Mouse (Mus musculus): ENCODE data around the gene Ppl. TPM values are rescaled to one million over a fixed set of nuclear protein-coding genes. Genes with fewer than 3 reads are reported as not detected.

The Ppl gene
- polyA plus RNA-seq, 1 experiment from 2014 or later, result 4.7 TPM

DNA sequence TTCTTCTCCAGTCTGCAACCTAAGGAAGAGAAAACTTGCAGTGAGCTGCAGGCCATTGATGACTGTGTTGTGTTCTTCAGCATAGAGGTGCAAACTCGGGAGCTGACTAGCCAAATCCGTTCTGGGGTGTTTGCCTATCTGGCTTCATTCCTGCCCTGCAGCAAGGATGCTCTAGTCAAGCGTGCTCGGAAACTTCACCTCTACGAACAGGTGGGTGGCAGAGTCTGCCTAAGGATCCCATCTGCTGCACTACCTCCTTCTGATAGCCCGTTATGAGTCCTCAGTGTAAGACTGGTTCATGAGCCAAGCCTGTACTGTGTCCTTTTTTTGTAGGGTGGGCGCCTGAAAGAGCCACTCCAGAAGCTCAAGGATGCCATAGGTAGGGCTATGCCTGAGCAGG is 60.2 kb downstream of the Ppl start:
- Histone ChIP-seq H3K4me2 (replicated peaks) (no peak overlapping the region), H3K36me3 (peaks cover 39% of the 10 kb centered on the region), H3K4me3 (replicated peaks) (no peak overlapping the region), H3K4me1 (replicated peaks) (no peaks in the 10 kb centered on the region), H3K9ac (no peak overlapping the region), H3K27ac (no peak overlapping the region), H3K9me3 (no peaks in the 10 kb centered on the region), H3K27me3 (replicated peaks) (no peaks in the 10 kb centered on the region)
- ATAC-seq, result no peak
- WGBS, result 94% methylated on average over 7 of the region's 7 CpGs

DNA sequence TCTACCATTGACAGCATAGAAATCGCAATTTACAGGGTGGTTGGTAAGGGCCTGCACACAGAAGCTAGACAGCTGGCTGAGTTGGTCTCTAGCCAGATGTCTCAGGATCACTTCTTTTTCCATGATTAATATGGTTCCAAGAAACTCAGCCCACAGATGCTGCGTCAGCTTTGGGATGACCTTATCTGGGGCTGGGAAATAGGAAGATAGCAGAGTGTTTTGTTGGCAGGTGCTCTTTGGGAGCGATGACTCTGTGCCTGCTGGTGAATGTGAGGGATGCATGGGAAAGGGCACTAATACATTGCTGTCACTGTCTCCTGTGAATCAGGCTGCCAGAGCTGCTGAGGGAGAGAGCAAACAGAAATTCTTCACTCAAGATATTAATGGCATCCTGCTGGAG is 61.9 kb downstream of the Ppl start:
- H3K4me3 ChIP-seq (replicated peaks), result no peak overlapping the region
- H3K36me3 ChIP-seq, result peaks cover 29% of the 10 kb centered on the region
- H3K27ac ChIP-seq, result no peak overlapping the region
- H3K9me3 ChIP-seq, result no peaks in the 10 kb centered on the region
- no peaks in the 10 kb centered on the region for H3K27me3 ChIP-seq (replicated peaks)
- no peak for ATAC-seq
- H3K9ac ChIP-seq, result no peak overlapping the region
- no peaks in the 10 kb centered on the region for H3K4me1 ChIP-seq (replicated peaks)
- no peak overlapping the region for H3K4me2 ChIP-seq (replicated peaks)
- 71% methylated on average over 3 of the region's 3 CpGs for WGBS

DNA sequence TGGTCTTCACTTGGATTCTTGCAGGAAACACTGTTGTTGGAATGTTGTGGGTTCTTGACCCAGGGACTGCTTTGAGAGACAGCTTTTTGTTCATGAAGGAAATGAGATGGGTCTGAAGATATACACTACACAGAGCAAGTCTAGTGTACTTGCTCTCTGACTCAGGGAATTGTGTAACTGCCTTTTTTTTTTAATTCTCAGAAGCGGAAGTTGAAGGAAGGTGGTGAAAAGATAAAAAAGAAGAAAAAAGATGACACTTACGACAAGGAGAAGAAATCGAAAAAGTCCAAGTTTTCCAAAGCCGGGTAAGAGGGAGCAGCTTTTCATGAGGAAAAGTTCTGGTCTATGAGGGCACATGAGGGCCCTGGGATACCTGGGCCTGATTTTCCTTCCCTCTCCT is 68.7 kb downstream of the Ppl start:
- no peak overlapping the region for H3K4me2 ChIP-seq (replicated peaks)
- H3K9me3 ChIP-seq, result no peaks in the 10 kb centered on the region
- H3K4me3 ChIP-seq (replicated peaks), result no peak overlapping the region
- no peak overlapping the region for H3K9ac ChIP-seq
- WGBS, result 96% methylated on average over 4 of the region's 4 CpGs
- H3K27me3 ChIP-seq (replicated peaks), result no peaks in the 10 kb centered on the region
- no peak for ATAC-seq
- H3K27ac ChIP-seq, result no peak overlapping the region
- H3K36me3 ChIP-seq, result peaks cover 23% of the 10 kb centered on the region
- no peaks in the 10 kb centered on the region for H3K4me1 ChIP-seq (replicated peaks)

DNA sequence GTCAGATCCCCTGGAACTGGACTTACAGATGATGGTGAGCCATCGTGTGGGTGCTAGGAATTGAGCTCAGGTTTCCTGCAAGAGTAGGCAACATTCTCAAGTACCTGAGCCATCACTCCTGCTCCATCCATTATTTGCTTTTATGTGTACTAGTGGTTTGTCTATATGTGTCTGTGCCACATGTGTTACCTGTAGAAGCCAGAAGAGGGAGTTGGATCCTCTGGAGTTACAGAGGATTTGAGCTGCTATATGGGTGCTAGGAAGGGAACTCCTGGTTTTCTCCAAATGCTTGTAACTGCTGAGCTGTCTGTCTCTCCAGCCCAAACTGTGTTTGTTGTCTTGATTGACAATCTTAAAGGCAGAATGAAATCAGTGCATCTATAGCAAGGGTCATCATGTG is 74.1 kb downstream of the Ppl start:
- H3K9me3 ChIP-seq, result no peaks in the 10 kb centered on the region

DNA sequence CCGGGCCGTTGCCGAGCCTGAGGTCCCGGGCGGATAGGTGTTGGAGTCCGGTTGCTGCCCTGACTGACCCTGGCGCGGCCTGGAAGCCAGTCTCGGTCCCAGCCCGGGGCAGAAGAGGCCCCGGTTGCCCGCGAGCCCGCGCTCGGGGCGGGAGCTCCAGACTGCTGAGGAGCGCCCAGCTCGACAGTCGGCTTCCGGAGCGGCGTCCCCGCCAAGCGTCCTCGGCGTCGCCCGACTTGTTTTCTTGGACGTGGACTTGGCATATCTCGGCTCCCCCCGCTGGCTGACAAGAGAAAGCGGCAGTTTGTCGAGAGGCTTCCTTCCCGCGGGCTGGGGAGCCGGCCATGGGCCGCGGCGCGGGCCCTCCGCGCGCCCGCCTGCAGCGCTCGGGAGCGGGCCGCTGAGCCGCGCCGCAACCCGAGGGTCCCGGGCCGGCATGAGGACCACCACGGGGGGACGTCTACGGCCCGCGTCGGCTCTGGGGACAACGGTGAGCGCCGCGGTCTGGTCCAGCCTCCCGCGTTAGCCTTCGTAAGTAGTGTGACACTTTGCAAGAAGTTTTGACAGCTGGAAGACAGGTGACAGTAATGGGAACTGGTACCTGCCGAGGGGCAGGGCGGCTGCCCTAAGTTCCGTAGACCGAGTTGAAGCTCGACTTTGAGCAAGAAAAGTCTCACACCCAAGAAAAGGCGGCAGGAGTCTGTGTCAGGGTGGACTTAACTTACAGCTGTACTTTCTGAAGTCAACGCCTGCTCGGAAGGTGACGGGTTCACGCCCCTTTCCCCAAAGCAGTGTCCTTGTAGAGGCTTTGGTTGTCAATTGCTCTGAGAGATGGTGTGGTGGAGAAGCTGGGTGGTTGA is 81.7 kb downstream of the Ppl start:
- Histone ChIP-seq H3K36me3 (peaks cover 14% of the 10 kb centered on the region), H3K4me1 (replicated peaks) (0 out of 2 replicates have a peak, but pooled peaks cover 7% of the 10 kb centered on the region), H3K27ac (peak overlapping the region; percentile 98), H3K4me2 (replicated peaks) (peak overlapping the region; percentile 83), H3K9ac (peak overlapping the region; percentile 88), H3K9me3 (no peaks in the 10 kb centered on the region), H3K4me3 (replicated peaks) (peak overlapping the region; percentile 98), H3K27me3 (replicated peaks) (no peaks in the 10 kb centered on the region)
- peak; percentile 82 for ATAC-seq
- WGBS, result under 1% methylated on average over 78 of the region's 78 CpGs

More for the DNA sequence above, 74.1 kb downstream of the Ppl start:
- H3K4me3 ChIP-seq (replicated peaks), result no peak overlapping the region
- no peak for ATAC-seq
- no peak overlapping the region for H3K4me2 ChIP-seq (replicated peaks)
- 88% methylated on average over 1 of the region's 1 CpGs for WGBS
- H3K9ac ChIP-seq, result no peak overlapping the region
- H3K36me3 ChIP-seq, result peaks cover 8% of the 10 kb centered on the region
- H3K4me1 ChIP-seq (replicated peaks), result no peaks in the 10 kb centered on the region
- H3K27ac ChIP-seq, result no peak overlapping the region
- no peaks in the 10 kb centered on the region for H3K27me3 ChIP-seq (replicated peaks)

DNA sequence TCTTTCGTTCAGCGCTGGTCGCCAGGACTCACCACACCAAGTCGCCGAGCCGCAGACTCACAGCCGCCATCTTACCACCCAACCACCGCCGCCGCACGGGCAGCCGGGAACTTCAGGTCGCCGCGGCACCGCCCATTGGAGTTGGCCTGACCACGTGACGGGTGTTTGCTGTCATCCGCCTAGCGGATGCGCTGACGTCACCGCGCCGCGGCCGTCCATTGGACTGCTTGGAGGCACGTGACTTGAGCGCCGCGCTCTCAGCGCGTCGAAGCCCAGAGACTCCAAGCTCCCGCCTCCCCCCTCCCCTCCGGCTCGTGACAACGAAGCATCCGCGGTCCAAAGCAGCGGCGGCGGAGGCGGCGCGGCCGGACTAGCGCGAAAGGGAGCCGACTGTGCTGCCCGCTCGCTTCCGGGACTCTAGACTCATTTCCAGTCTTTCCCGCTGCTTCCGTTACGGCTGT is 82.4 kb downstream of the Ppl start, which contains the start of the genes Glyr1 and Ubn1:
Glyr1 (minus strand) TSS at position 90 of the 461 bp plus-strand sequence.
Ubn1 (plus strand) TSS at position 284 of the 461 bp plus-strand sequence.
- no peaks in the 10 kb centered on the region for H3K9me3 ChIP-seq
- under 1% methylated on average over 54 of the region's 56 CpGs for WGBS
- H3K36me3 ChIP-seq, result peaks cover 16% of the 10 kb centered on the region; the same call in 1 of the 2 replicates
- peak within 1 kb of the TSS; percentile 83 for H3K4me2 ChIP-seq (replicated peaks)
- H3K4me3 ChIP-seq (replicated peaks), result peak within 1 kb of the TSS; percentile 98
- H3K4me1 ChIP-seq (replicated peaks), result 0 out of 2 replicates have a peak, but pooled peaks cover 7% of the 10 kb centered on the region
- H3K9ac ChIP-seq, result peak within 1 kb of the TSS; percentile 97
- peak within 1 kb of the TSS; percentile 98 for H3K27ac ChIP-seq
- no peaks in the 10 kb centered on the region for H3K27me3 ChIP-seq (replicated peaks)
- peak; percentile 100 for ATAC-seq

DNA sequence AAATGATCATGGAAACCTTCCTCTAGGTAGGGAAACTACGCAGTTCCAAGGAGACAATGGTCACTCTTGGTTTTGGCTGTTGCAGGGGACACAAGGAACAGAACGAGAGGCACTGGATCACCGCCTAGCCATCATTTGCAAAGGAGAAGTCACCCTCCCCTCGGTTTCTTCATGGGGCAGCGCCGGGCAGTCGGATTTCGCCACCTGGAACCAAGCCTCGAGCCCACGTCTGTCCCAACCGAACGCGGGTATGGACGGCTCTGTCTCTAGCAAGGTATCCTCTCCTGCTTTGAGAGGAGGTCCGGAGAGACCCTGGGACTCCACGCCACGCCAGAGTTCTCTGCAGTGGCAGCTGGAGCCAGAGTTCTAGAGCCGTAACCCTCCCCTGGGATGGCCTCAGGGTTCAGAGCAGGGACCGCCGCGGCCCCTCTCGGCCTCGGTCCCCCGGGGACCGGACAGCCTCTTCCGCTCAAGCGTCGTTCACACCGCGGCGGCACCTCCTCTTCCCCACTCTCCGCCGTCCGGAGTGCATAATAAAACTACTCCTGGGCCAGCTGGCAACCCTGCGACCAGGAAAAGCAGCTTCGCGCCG is 82.9 kb downstream of the Ppl start:
- Histone ChIP-seq H3K36me3 (peaks cover 18% of the 10 kb centered on the region), H3K4me1 (replicated peaks) (0 out of 2 replicates have a peak, but pooled peaks cover 7% of the 10 kb centered on the region), H3K9me3 (no peaks in the 10 kb centered on the region), H3K4me3 (replicated peaks) (peak overlapping the region; percentile 98), H3K4me2 (replicated peaks) (peak overlapping the region; percentile 76), H3K27me3 (replicated peaks) (no peaks in the 10 kb centered on the region), H3K27ac (peak overlapping the region; percentile 88), H3K9ac (peak overlapping the region; percentile 97)
- peak; percentile 62 for ATAC-seq
- WGBS, result under 1% methylated on average over 38 of the region's 38 CpGs

DNA sequence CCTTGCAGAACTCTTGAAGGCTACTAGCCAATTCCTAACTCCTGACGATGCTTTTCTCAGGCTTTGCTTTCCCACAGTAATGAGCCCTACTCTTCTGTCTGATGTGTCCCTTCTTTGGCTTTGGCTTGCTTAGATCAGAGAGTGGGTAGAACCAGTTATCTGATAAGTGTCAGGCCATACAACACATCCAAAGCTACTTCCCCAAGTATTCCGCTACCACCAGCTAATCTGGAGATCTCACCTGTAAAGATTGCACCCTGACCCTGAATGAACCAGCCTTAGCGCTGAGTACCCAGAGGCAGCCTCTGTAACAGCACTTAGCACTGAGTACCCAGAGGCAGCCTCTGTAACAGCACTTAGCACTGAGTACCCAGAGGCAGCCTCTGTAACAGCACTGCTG is 86.9 kb downstream of the Ppl start:
- no peaks in the 10 kb centered on the region for H3K9me3 ChIP-seq
- whole genome bisulfite sequencing, result 90% methylated on average over 3 of the region's 3 CpGs
- no peak overlapping the region for H3K9ac ChIP-seq
- peaks cover 22% of the 10 kb centered on the region for H3K36me3 ChIP-seq
- H3K27me3 ChIP-seq (replicated peaks), result no peaks in the 10 kb centered on the region
- ATAC-seq, result no peak
- H3K4me3 ChIP-seq (replicated peaks), result no peak overlapping the region
- H3K4me2 ChIP-seq (replicated peaks), result no peak overlapping the region
- no peak overlapping the region for H3K27ac ChIP-seq
- 0 out of 2 replicates have a peak, but pooled peaks cover 5% of the 10 kb centered on the region for H3K4me1 ChIP-seq (replicated peaks)

DNA sequence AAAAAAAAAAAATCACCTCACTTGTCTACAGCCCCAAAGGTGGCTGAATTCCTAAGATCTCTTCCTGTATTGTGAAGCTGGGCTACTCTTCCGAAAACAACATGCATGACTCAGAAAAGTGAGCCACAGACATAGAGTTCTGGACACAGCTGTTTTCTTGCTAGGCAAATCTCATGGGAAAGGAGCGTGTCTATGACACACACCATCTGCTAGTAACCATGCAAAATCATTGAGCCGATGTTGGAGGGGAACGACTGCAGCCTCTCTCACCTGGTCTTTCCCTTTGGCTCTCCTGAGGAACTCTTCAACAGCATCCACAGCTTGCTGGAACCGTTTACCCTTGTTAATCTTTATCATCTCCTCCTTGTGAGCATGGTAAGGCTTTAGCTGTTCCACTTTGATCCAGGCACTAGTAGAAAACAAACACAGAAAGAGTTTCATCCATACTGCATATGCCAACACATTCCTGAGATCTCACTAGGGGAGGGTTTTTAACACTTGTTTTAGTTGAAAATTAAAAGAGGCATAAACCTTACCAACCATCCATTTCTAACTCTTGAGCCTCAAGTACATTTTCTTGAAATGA is 95.5 kb downstream of the Ppl start:
- peaks cover 43% of the 10 kb centered on the region for H3K36me3 ChIP-seq
- no peak overlapping the region for H3K9ac ChIP-seq
- no peaks in the 10 kb centered on the region for H3K9me3 ChIP-seq
- H3K27ac ChIP-seq, result no peak overlapping the region
- no peak for ATAC-seq
- H3K4me1 ChIP-seq (replicated peaks), result no peaks in the 10 kb centered on the region
- no peak overlapping the region for H3K4me3 ChIP-seq (replicated peaks)
- no peaks in the 10 kb centered on the region for H3K27me3 ChIP-seq (replicated peaks)
- WGBS, result 86% methylated on average over 5 of the region's 5 CpGs
- H3K4me2 ChIP-seq (replicated peaks), result no peak overlapping the region

Other genes starting within 250 kb of the Ppl start
- 71.2 and 77.9 TPM in 2 replicates for gene Mgrn1, start 246.2 kb downstream of the Ppl start, polyA plus RNA-seq (2015; fragmentation: Nextera tagmentation; extraction: Ambion mirVana)
- gene Nudt16l1, start 193.7 kb downstream of the Ppl start, polyA plus RNA-seq (2015; fragmentation: Nextera tagmentation; extraction: Ambion mirVana), result 128 and 143 TPM in 2 replicates
- gene Anks3, start 168.2 kb downstream of the Ppl start, polyA plus RNA-seq (2015; fragmentation: Nextera tagmentation; extraction: Ambion mirVana), result 39.6 and 42.0 TPM in 2 replicates
- gene Sept12, start 134.6 kb downstream of the Ppl start, polyA plus RNA-seq (2015; fragmentation: Nextera tagmentation; extraction: Ambion mirVana), result not detected in 2 replicates
- gene Smim22, start 125.1 kb downstream of the Ppl start, polyA plus RNA-seq (2015; fragmentation: Nextera tagmentation; extraction: Ambion mirVana), result 99.2 and 112 TPM in 2 replicates
- 46.2 and 51.7 TPM in 2 replicates for gene Rogdi, start 118.9 kb downstream of the Ppl start, polyA plus RNA-seq (2015; fragmentation: Nextera tagmentation; extraction: Ambion mirVana)
- 129 and 136 TPM in 2 replicates for gene Glyr1, start 82.6 kb downstream of the Ppl start, polyA plus RNA-seq (2015; fragmentation: Nextera tagmentation; extraction: Ambion mirVana)
- gene Ubn1, start 82.4 kb downstream of the Ppl start, polyA plus RNA-seq (2015; fragmentation: Nextera tagmentation; extraction: Ambion mirVana), result 15.4 and 17.0 TPM in 2 replicates
- gene Sec14l5, start 14.7 kb upstream of the Ppl start, polyA plus RNA-seq (2015; fragmentation: Nextera tagmentation; extraction: Ambion mirVana), result 0.03 TPM in 1 of 2 replicates, not detected in the other
- 27.6 and 29.9 TPM in 2 replicates for gene Nagpa, start 71.6 kb upstream of the Ppl start, polyA plus RNA-seq (2015; fragmentation: Nextera tagmentation; extraction: Ambion mirVana)
- 4.1 and 4.9 TPM in 2 replicates for gene AU021092, start 89.9 kb upstream of the Ppl start, polyA plus RNA-seq (2015; fragmentation: Nextera tagmentation; extraction: Ambion mirVana)
- gene Alg1, start 101.2 kb upstream of the Ppl start, polyA plus RNA-seq (2015; fragmentation: Nextera tagmentation; extraction: Ambion mirVana), result 29.1 and 37.5 TPM in 2 replicates
- gene Eef2kmt, start 123.6 kb upstream of the Ppl start, polyA plus RNA-seq (2015; fragmentation: Nextera tagmentation; extraction: Ambion mirVana), result 30.4 and 38.4 TPM in 2 replicates